Mouse (Mus musculus) heart, postnatal 0 days (tissue): ENCODE measurements around the gene Tiprl. TPM values are rescaled to one million over a fixed set of nuclear protein-coding genes. Genes with fewer than 3 reads are reported as not detected.

ENCODE experiments used
- ATAC-seq: fragments of 200-750 bp; cut with Nextera tagmentation; 2 replicates; pipeline ENCODE4 v1.8.0; 2017; ENCODE audit warnings: low read depth, moderate number of reproducible peaks, moderate library complexity; ENCODE audit not compliant: insufficient read depth
- DNase-seq: peaks from one replicate; pipeline ENCODE4 v3.0.0-alpha.2; 2016; ENCODE audit warnings: low spot score
- H3K27ac ChIP-seq: fragments of 300-500 bp; sonication (generic); 2 replicates; pipeline ENCODE4 v1.5.1; 2014; ENCODE audit warnings: low read depth, mild to moderate bottlenecking
- H3K27me3 ChIP-seq: fragments of 300-500 bp; sonication (generic); 2 replicates; pipeline ENCODE4 v1.6.1; 2014; ENCODE audit warnings: low read length, mixed read lengths; ENCODE audit not compliant: control insufficient read depth, insufficient read depth
- H3K36me3 ChIP-seq: fragments of 300-500 bp; sonication (generic); replicated peaks from 2 replicates; pipeline ENCODE4 v1.6.1; 2014; ENCODE audit warnings: low read length, mixed read lengths; ENCODE audit not compliant: control insufficient read depth, insufficient read depth
- H3K4me1 ChIP-seq: fragments of 300-500 bp; sonication (generic); 2 replicates; pipeline ENCODE4 v1.6.1; 2014; ENCODE audit warnings: antibody characterized with exemption; ENCODE audit not compliant: control insufficient read depth, insufficient read depth
- H3K4me2 ChIP-seq: fragments of 300-500 bp; sonication (generic); 2 replicates; pipeline ENCODE4 v1.6.1; 2014; ENCODE audit warnings: low read depth, mild to moderate bottlenecking, low read length, moderate library complexity
- H3K4me3 ChIP-seq: fragments of 300-500 bp; sonication (generic); 2 replicates; pipeline ENCODE4 v1.5.1; 2014; ENCODE audit warnings: low read depth, low read length
- H3K9ac ChIP-seq: fragments of 300-500 bp; sonication (generic); replicated peaks from 2 replicates; pipeline ENCODE4 v1.6.1; 2014; ENCODE audit warnings: low read depth, low read length, mixed read lengths
- H3K9me3 ChIP-seq: fragments of 300-500 bp; sonication (generic); replicated peaks from 2 replicates; pipeline ENCODE4 v1.6.1; 2016; ENCODE audit warnings: low read length; ENCODE audit not compliant: control insufficient read depth
- CTCF ChIP-seq: IDR thresholded peaks from 2 replicates; pipeline ENCODE4 v1.5.1; 2016; ENCODE audit warnings: antibody characterized with exemption, control low read depth, low read depth
- EP300 ChIP-seq: IDR thresholded peaks from 2 replicates; pipeline ENCODE4 v1.6.1; 2016; ENCODE audit warnings: antibody characterized with exemption, low read depth
- WGBS: fragments of 180-500 bp; shearing (Covaris S2); extraction: QIAGEN DNeasy Blood & Tissue Kit; methylation state at CpG from one replicate; pipeline ENCODE4 v1.1.7; 2014; 5-methylcytosine and 5-hydroxymethylcytosine counted together
- polyA plus RNA-seq: library from polyadenylated mRNA; unstranded; fragments of >200 nt; fragmentation: Nextera tagmentation; extraction: Ambion mirVana; gene quantifications from 2 replicates; pipeline ENCODE4 v1.2.1, GENCODE M21; 2015
- total RNA-seq: library from RNA; depleted of rRNA; stranded (reverse); fragments of >200 nt; gene quantifications from 2 replicates; pipeline ENCODE4 v1.2.3, GENCODE M21; 2014; ENCODE audit warnings: low replicate concordance

Gene Tiprl
- total and polyA plus RNA-seq, 2 experiments from 2014 or later = 11.7 to 84.7 TPM

DNA sequence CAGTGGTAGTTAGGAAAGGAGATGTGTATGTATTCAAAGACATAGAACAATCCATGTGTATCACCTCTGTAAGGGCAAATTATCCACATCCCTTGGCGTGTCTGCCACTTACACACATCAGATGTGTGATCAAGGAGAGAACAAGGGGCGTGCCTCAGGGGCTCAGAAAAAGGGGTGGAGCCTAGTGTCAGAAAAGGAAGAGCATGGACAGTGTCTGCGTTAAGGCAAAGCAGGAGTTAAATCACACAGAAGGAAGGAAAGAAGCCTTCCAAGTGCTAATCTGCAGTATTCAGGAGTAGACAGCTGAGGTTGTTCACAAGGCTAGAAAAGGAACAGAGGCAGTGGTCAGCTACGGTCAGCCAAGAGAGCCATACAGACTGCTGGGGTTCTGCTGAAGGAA is 12.0 kb upstream of the Tiprl start:
- DNase-seq = no peak
- no peaks in the 10 kb centered on the region for H3K27me3 ChIP-seq
- H3K27ac ChIP-seq = no peak overlapping the region
- no peaks in the 10 kb centered on the region for H3K4me1 ChIP-seq
- no peak overlapping the region for H3K4me3 ChIP-seq
- no peaks in the 10 kb centered on the region for H3K36me3 ChIP-seq
- H3K9ac ChIP-seq = no peak overlapping the region
- H3K4me2 ChIP-seq = no peak overlapping the region
- H3K9me3 ChIP-seq = no peaks in the 10 kb centered on the region
- ATAC-seq = no peak
- TF ChIP-seq CTCF = no peak
- TF ChIP-seq EP300 = no peak
- 39% methylated on average over 4 of the region's 4 CpGs for WGBS

DNA sequence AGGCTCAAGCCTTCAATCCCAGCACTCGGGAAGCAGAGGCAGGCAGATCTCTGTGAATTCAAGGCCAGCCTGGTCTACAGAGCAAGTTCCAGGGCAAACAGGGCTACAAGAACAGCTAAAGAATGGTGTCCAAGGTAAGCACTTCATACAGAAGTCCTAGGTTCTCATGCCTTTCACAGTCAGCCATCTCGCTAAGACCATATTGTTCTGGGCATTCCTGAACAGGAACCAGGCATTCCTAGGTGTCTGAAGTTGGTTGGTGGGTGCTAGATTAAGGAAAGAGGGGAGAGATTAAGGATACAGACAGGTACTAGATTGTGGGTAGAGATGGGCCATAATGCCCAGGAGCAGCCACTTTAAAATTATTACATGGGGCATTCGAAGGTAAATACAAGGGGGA is 11.0 kb upstream of the Tiprl start:
- H3K4me2 ChIP-seq = no peak overlapping the region
- ATAC-seq (no peak), DNase-seq (no peak)
- H3K9me3 ChIP-seq = no peaks in the 10 kb centered on the region
- H3K9ac ChIP-seq = no peak overlapping the region
- H3K27ac ChIP-seq = no peak overlapping the region
- H3K36me3 ChIP-seq = no peaks in the 10 kb centered on the region
- H3K27me3 ChIP-seq = no peaks in the 10 kb centered on the region
- TF ChIP-seq CTCF (no peak), EP300 (no peak)
- H3K4me3 ChIP-seq = no peak overlapping the region
- no peaks in the 10 kb centered on the region for H3K4me1 ChIP-seq
- WGBS = 78% methylated on average over 3 of the region's 3 CpGs

- DNase-seq = no peak
- Histone ChIP-seq H3K4me3 (no peak overlapping the region), H3K27ac (no peak overlapping the region), H3K4me1 (no peaks in the 10 kb centered on the region), H3K9me3 (no peaks in the 10 kb centered on the region), H3K27me3 (no peaks in the 10 kb centered on the region), H3K36me3 (no peaks in the 10 kb centered on the region), H3K4me2 (no peak overlapping the region), H3K9ac (no peak overlapping the region)
- ATAC-seq = no peak
- TF ChIP-seq EP300 (no peak), CTCF (no peak)
- 71% methylated on average over 5 of the region's 5 CpGs for WGBS
Measured at GRCm38 (mm10) chr1:165247085-165247484, 10.3 kb upstream of the Tiprl start.

GRCm38 (mm10) chr1:165246587-165246986 is 9.8 kb upstream of the Tiprl start:
- no peak overlapping the region for H3K4me3 ChIP-seq
- TF ChIP-seq CTCF (no peak), EP300 (no peak)
- H3K27ac ChIP-seq = no peak overlapping the region
- 75% methylated on average over 5 of the region's 5 CpGs for WGBS
- DNase-seq (no peak), ATAC-seq (no peak)
- no peak overlapping the region for H3K4me2 ChIP-seq
- no peak overlapping the region for H3K9ac ChIP-seq
- no peaks in the 10 kb centered on the region for H3K9me3 ChIP-seq
- H3K36me3 ChIP-seq = no peaks in the 10 kb centered on the region
- no peaks in the 10 kb centered on the region for H3K4me1 ChIP-seq
- no peaks in the 10 kb centered on the region for H3K27me3 ChIP-seq

DNA sequence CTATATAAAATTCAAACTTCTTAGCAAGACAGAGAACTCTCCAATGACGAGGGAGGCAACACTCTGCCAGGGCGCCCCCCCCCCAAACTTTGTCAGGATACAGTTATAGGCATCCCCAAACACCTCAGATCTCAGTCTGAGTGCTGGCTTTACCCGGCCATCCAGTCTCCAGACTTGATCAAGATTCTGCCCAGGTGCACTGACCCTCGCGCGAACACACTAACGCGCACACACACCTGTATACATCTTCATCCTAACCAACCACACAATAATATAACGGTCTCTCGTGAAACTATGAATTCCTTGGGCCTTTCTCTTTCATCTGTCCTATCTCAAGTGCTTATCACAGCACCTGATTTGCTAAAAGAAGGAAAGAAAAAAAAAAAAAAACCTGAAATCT is 950 bp downstream of the Tiprl start:
- no peaks in the 10 kb centered on the region for H3K27me3 ChIP-seq
- peak overlapping the region; percentile 93 for H3K27ac ChIP-seq
- H3K9me3 ChIP-seq = no peaks in the 10 kb centered on the region
- H3K4me1 ChIP-seq = peaks cover 20% of the 10 kb centered on the region
- 7% methylated on average over 10 of the region's 10 CpGs for WGBS
- peak overlapping the region; percentile 78 for H3K9ac ChIP-seq
- DNase-seq = no peak
- H3K4me2 ChIP-seq = peak overlapping the region; percentile 84
- peak overlapping the region; percentile 83 for H3K4me3 ChIP-seq
- H3K36me3 ChIP-seq = no peaks in the 10 kb centered on the region
- no peak for TF ChIP-seq EP300
- TF ChIP-seq CTCF = no peak
- ATAC-seq = no peak

- peak overlapping the region; percentile 7 for H3K27ac ChIP-seq
- no peak for ATAC-seq
- no peaks in the 10 kb centered on the region for H3K36me3 ChIP-seq
- TF ChIP-seq CTCF (no peak), EP300 (no peak)
- no peaks in the 10 kb centered on the region for H3K9me3 ChIP-seq
- 35% methylated on average over 2 of the region's 2 CpGs for WGBS
- no peak overlapping the region for H3K4me2 ChIP-seq
- H3K9ac ChIP-seq = no peak overlapping the region
- peaks cover 20% of the 10 kb centered on the region for H3K4me1 ChIP-seq
- no peak overlapping the region for H3K4me3 ChIP-seq
- H3K27me3 ChIP-seq = no peaks in the 10 kb centered on the region
- DNase-seq = no peak
Measured at GRCm38 (mm10) chr1:165233806-165234205, 3.0 kb downstream of the Tiprl start.
